Mouse (Mus musculus): Measurements from ENCODE around the gene Rbp4. TPM values are rescaled to one million over a fixed set of nuclear protein-coding genes. Genes with fewer than 3 reads are reported as not detected.

Rbp4 gene
- polyA plus RNA-seq, 1 experiment from 2014 or later, result 7,568 TPM

- H3K27me3 ChIP-seq (ENCODE audit: insufficient read depth, low read length), result no peaks in the 10 kb centered on the region
- H3K4me2 ChIP-seq (ENCODE audit: low read depth, low read length), result no peak overlapping the region
- no peaks in the 10 kb centered on the region for H3K4me1 ChIP-seq (ENCODE audit: insufficient read depth)
- no peak overlapping the region for H3K9ac ChIP-seq (replicated peaks)
- WGBS (ENCODE audit: insufficient replicate concordance), result 67% methylated on average over 7 of the region's 7 CpGs
- no peak overlapping the region; the same call in 1 of the 2 replicates for H3K27ac ChIP-seq (ENCODE audit: low read depth)
- peak; percentile 62 for ATAC-seq
- DNase-seq, result peak; percentile 42
- no peak overlapping the region for H3K4me3 ChIP-seq (ENCODE audit: low read depth, low read length)
- peaks cover 3% of the 10 kb centered on the region for H3K36me3 ChIP-seq (replicated peaks; ENCODE audit: insufficient read depth, low read length)
- H3K9me3 ChIP-seq (ENCODE audit: low read length), result no peaks in the 10 kb centered on the region
- TF ChIP-seq CTCF (IDR thresholded peaks at IDR 0.05; ENCODE audit: low read depth), result no peak
- TF ChIP-seq EP300 (IDR thresholded peaks at IDR 0.05; ENCODE audit: low read depth), result no peak
Measured at GRCm38 (mm10) chr19:38114834-38115491, 10.1 kb downstream of the Rbp4 start.

GRCm38 (mm10) chr19:38112575-38112974 is 12.5 kb downstream of the Rbp4 start:
- 53% methylated on average over 4 of the region's 4 CpGs for WGBS (ENCODE audit: insufficient replicate concordance)

GRCm38 (mm10) chr19:38111056-38111455 is 14.0 kb downstream of the Rbp4 start:
- DNase-seq (no peak), ATAC-seq (no peak)
- H3K9ac ChIP-seq (replicated peaks), result no peak overlapping the region
- WGBS (ENCODE audit: insufficient replicate concordance), result 70% methylated on average over 8 of the region's 8 CpGs
- no peaks in the 10 kb centered on the region for H3K27me3 ChIP-seq (ENCODE audit: insufficient read depth, low read length)
- no peak for TF ChIP-seq CTCF (IDR thresholded peaks at IDR 0.05; ENCODE audit: low read depth)
- TF ChIP-seq EP300 (IDR thresholded peaks at IDR 0.05; ENCODE audit: low read depth), result no peak
- H3K4me1 ChIP-seq (ENCODE audit: insufficient read depth), result no peaks in the 10 kb centered on the region
- H3K4me2 ChIP-seq (ENCODE audit: low read depth, low read length), result no peak overlapping the region
- H3K4me3 ChIP-seq (ENCODE audit: low read depth, low read length), result no peak overlapping the region
- no peak overlapping the region for H3K27ac ChIP-seq (ENCODE audit: low read depth)
- no peaks in the 10 kb centered on the region; the same call in 1 of the 2 replicates for H3K36me3 ChIP-seq (replicated peaks; ENCODE audit: insufficient read depth, low read length)
- H3K9me3 ChIP-seq (ENCODE audit: low read length), result no peaks in the 10 kb centered on the region

More at GRCm38 (mm10) chr19:38112575-38112974, 12.5 kb downstream of the Rbp4 start:
- Histone ChIP-seq H3K27ac (ENCODE audit: low read depth) (no peak overlapping the region; the same call in 1 of the 2 replicates), H3K4me2 (ENCODE audit: low read depth, low read length) (no peak overlapping the region), H3K9me3 (ENCODE audit: low read length) (no peaks in the 10 kb centered on the region), H3K36me3 (replicated peaks; ENCODE audit: insufficient read depth, low read length) (peaks cover 3% of the 10 kb centered on the region; the same call in 1 of the 2 replicates), H3K4me3 (ENCODE audit: low read depth, low read length) (no peak overlapping the region), H3K4me1 (ENCODE audit: insufficient read depth) (no peaks in the 10 kb centered on the region), H3K27me3 (ENCODE audit: insufficient read depth, low read length) (no peaks in the 10 kb centered on the region), H3K9ac (replicated peaks) (no peak overlapping the region)
- no peak for DNase-seq
- TF ChIP-seq EP300 (IDR thresholded peaks at IDR 0.05; ENCODE audit: low read depth), result no peak
- TF ChIP-seq CTCF (IDR thresholded peaks at IDR 0.05; ENCODE audit: low read depth), result no peak
- ATAC-seq, result no peak

GRCm38 (mm10) chr19:38109506-38110242 is 15.4 kb downstream of the Rbp4 start:
- Histone ChIP-seq H3K9ac (replicated peaks) (no peak overlapping the region), H3K4me1 (ENCODE audit: insufficient read depth) (no peaks in the 10 kb centered on the region), H3K9me3 (ENCODE audit: low read length) (no peaks in the 10 kb centered on the region), H3K4me2 (ENCODE audit: low read depth, low read length) (no peak overlapping the region), H3K4me3 (ENCODE audit: low read depth, low read length) (no peak overlapping the region), H3K27ac (ENCODE audit: low read depth) (no peak overlapping the region), H3K27me3 (ENCODE audit: insufficient read depth, low read length) (no peaks in the 10 kb centered on the region), H3K36me3 (replicated peaks; ENCODE audit: insufficient read depth, low read length) (no peaks in the 10 kb centered on the region)
- whole genome bisulfite sequencing (ENCODE audit: insufficient replicate concordance), result 75% methylated on average over 15 of the region's 15 CpGs
- no peak for DNase-seq
- no peak for TF ChIP-seq EP300 (IDR thresholded peaks at IDR 0.05; ENCODE audit: low read depth)
- TF ChIP-seq CTCF (IDR thresholded peaks at IDR 0.05; ENCODE audit: low read depth), result no peak
- ATAC-seq, result no peak

GRCm38 (mm10) chr19:38107871-38108270 is 17.2 kb downstream of the Rbp4 start:
- H3K36me3 ChIP-seq (replicated peaks; ENCODE audit: insufficient read depth, low read length), result no peaks in the 10 kb centered on the region
- no peaks in the 10 kb centered on the region for H3K27me3 ChIP-seq (ENCODE audit: insufficient read depth, low read length)
- WGBS (ENCODE audit: insufficient replicate concordance), result 76% methylated on average over 4 of the region's 4 CpGs
- no peak overlapping the region for H3K27ac ChIP-seq (ENCODE audit: low read depth)
- H3K4me1 ChIP-seq (ENCODE audit: insufficient read depth), result no peaks in the 10 kb centered on the region
- H3K9me3 ChIP-seq (ENCODE audit: low read length), result no peaks in the 10 kb centered on the region
- no peak overlapping the region for H3K4me2 ChIP-seq (ENCODE audit: low read depth, low read length)
- TF ChIP-seq CTCF (IDR thresholded peaks at IDR 0.05; ENCODE audit: low read depth), result no peak
- TF ChIP-seq EP300 (IDR thresholded peaks at IDR 0.05; ENCODE audit: low read depth), result no peak
- H3K4me3 ChIP-seq (ENCODE audit: low read depth, low read length), result no peak overlapping the region
- H3K9ac ChIP-seq (replicated peaks), result no peak overlapping the region
- no peak for DNase-seq
- no peak for ATAC-seq

Data from liver, postnatal 0 days (tissue).